Mouse (Mus musculus) MEL (cell line): Measurements from ENCODE around the gene Cyp17a1. TPM values are rescaled to one million over a fixed set of nuclear protein-coding genes. Genes with fewer than 3 reads are reported as not detected.

Experiments used
- DNase-seq: peaks from one replicate; pipeline ENCODE4 v3.0.0; 2011; ENCODE audit warnings: low read depth, low spot score
- H3K27ac ChIP-seq: 2 replicates; pipeline ENCODE4 v1.5.1; 2012; ENCODE audit warnings: low read depth, mild to moderate bottlenecking, control low read depth, low read length, moderate library complexity; ENCODE audit not compliant: control insufficient read depth
- H3K27me3 ChIP-seq, 2 experiments: fragments of 150-350 bp in 1 of 2; sonication (generic) in 1 of 2; 2 replicates each; pipeline ENCODE4 v1.6.1; 2012; ENCODE audit warnings: low read length in 2 of 2, mild to moderate bottlenecking in 2 of 2, improper control_type of control experiment in 1 of 2, moderate library complexity in 1 of 2; ENCODE audit not compliant: insufficient read depth in 2 of 2, control insufficient read depth in 1 of 2
- H3K36me3 ChIP-seq, 2 experiments: 2 replicates each; pipeline ENCODE4 v1.6.1; 2012 to 2014; ENCODE audit warnings: low read length in 2 of 2, improper control_type of control experiment in 1 of 2, inconsistent platforms in 1 of 2, mild to moderate bottlenecking in 1 of 2; ENCODE audit not compliant: insufficient read depth in 2 of 2, control insufficient read depth in 1 of 2
- H3K4me1 ChIP-seq, 2 experiments: fragments of 150-350 bp in 1 of 2; sonication (generic) in 1 of 2; 2 replicates each; pipeline ENCODE4 v1.6.1; 2012; ENCODE audit warnings: low read length in 2 of 2, improper control_type of control experiment in 1 of 2, mild to moderate bottlenecking in 1 of 2; ENCODE audit not compliant: insufficient read depth in 2 of 2, control insufficient read depth in 1 of 2
- H3K4me3 ChIP-seq, 2 experiments: fragments of 150-350 bp in 1 of 2; sonication (generic) in 1 of 2; 2 replicates each; pipeline ENCODE4 v1.5.1; 2012; ENCODE audit warnings: low read depth in 2 of 2, low read length in 2 of 2, mild to moderate bottlenecking in 2 of 2, moderate library complexity in 2 of 2, control low read depth in 1 of 2, improper control_type of control experiment in 1 of 2; ENCODE audit not compliant: control insufficient read depth in 1 of 2, insufficient read depth in 1 of 2
- H3K79me2 ChIP-seq: 2 replicates; pipeline ENCODE4 v1.6.1; 2012; ENCODE audit warnings: mild to moderate bottlenecking, low read length, moderate library complexity; ENCODE audit not compliant: control insufficient read depth, poor library complexity, insufficient read depth
- H3K9ac ChIP-seq: 2 replicates; pipeline ENCODE4 v1.6.1; 2012; ENCODE audit warnings: low read depth, mild to moderate bottlenecking, control low read depth, low read length, moderate library complexity; ENCODE audit not compliant: control insufficient read depth, poor library complexity, severe bottlenecking
- H3K9me3 ChIP-seq: fragments of 150-350 bp; sonication (generic); replicated peaks from 2 replicates; pipeline ENCODE4 v1.6.1; 2012; ENCODE audit warnings: mild to moderate bottlenecking, low read length, improper control_type of control experiment, moderate library complexity; ENCODE audit not compliant: insufficient read depth
- BHLHE40 ChIP-seq: IDR thresholded peaks from 2 replicates; pipeline ENCODE4 v1.6.1; 2012; ENCODE audit warnings: low read depth, mild to moderate bottlenecking, inconsistent platforms, low read length, improper control_type of control experiment, borderline replicate concordance
- CHD2 ChIP-seq: IDR thresholded peaks from 2 replicates; pipeline ENCODE4 v1.6.1; 2011; ENCODE audit warnings: low read length, improper control_type of control experiment
- EP300 ChIP-seq, 2 experiments: IDR thresholded peaks; 2 replicates each; pipeline ENCODE4 v1.6.1; 2011; ENCODE audit warnings: improper control_type of control experiment in 2 of 2, low read length in 2 of 2, low read depth in 1 of 2, mild to moderate bottlenecking in 1 of 2
- ETS1 ChIP-seq: IDR thresholded peaks from 2 replicates; pipeline ENCODE4 v1.6.1; 2012; ENCODE audit warnings: low read depth, mild to moderate bottlenecking, inconsistent platforms, low read length, improper control_type of control experiment, moderate library complexity
- GATA1 ChIP-seq: IDR thresholded peaks from 2 replicates; pipeline ENCODE4 v1.6.1; 2011; ENCODE audit warnings: low read depth, low read length, improper control_type of control experiment
- HCFC1 ChIP-seq: IDR thresholded peaks from 2 replicates; pipeline ENCODE4 v1.6.1; 2012; ENCODE audit warnings: low read depth, mild to moderate bottlenecking, inconsistent platforms, low read length, improper control_type of control experiment, moderate library complexity
- JUND ChIP-seq: IDR thresholded peaks from 2 replicates; pipeline ENCODE4 v1.6.1; 2011; ENCODE audit warnings: low read depth, mild to moderate bottlenecking, improper control_type of control experiment, low read length
- MAZ ChIP-seq: IDR thresholded peaks from 2 replicates; pipeline ENCODE4 v1.6.1; 2012; ENCODE audit warnings: low read depth, mild to moderate bottlenecking, inconsistent platforms, low read length, improper control_type of control experiment
- MXI1 ChIP-seq: IDR thresholded peaks from 2 replicates; pipeline ENCODE4 v1.6.1; 2011; ENCODE audit warnings: mild to moderate bottlenecking, low read depth, low read length, improper control_type of control experiment
- MYC ChIP-seq: IDR thresholded peaks from 2 replicates; pipeline ENCODE4 v1.6.1; 2011; ENCODE audit warnings: low read depth, mild to moderate bottlenecking, low read length, improper control_type of control experiment, moderate library complexity
- NELFE ChIP-seq: IDR thresholded peaks from 2 replicates; pipeline ENCODE4 v1.6.1; 2011; ENCODE audit warnings: low read depth, low read length, improper control_type of control experiment
- RCOR1 ChIP-seq: IDR thresholded peaks from 2 replicates; pipeline ENCODE4 v1.6.1; 2012; ENCODE audit warnings: low read depth, mild to moderate bottlenecking, inconsistent platforms, low read length, improper control_type of control experiment
- SIN3A ChIP-seq: IDR thresholded peaks from 2 replicates; pipeline ENCODE4 v1.6.1; 2012; ENCODE audit warnings: low read length, improper control_type of control experiment, inconsistent platforms
- SMC3 ChIP-seq: IDR thresholded peaks from 2 replicates; pipeline ENCODE4 v1.6.1; 2011; ENCODE audit warnings: low read depth, low read length, improper control_type of control experiment
- TAL1 ChIP-seq: IDR thresholded peaks from 2 replicates; pipeline ENCODE4 v1.6.1; 2012; ENCODE audit warnings: mild to moderate bottlenecking, inconsistent platforms, low read length, moderate library complexity, mixed read lengths
- TBP ChIP-seq: IDR thresholded peaks from 2 replicates; pipeline ENCODE4 v1.8.0; 2011; ENCODE audit warnings: low read depth, low read length, improper control_type of control experiment
- TCF12 ChIP-seq: IDR thresholded peaks from 2 replicates; pipeline ENCODE4 v1.6.1; 2014; ENCODE audit warnings: low read depth, mild to moderate bottlenecking, inconsistent platforms, low read length, improper control_type of control experiment, moderate library complexity
- ZC3H11A ChIP-seq: IDR thresholded peaks from 2 replicates; pipeline ENCODE4 v1.6.1; 2012; ENCODE audit warnings: low read depth, mild to moderate bottlenecking, inconsistent platforms, low read length, improper control_type of control experiment
- ZNF384 ChIP-seq: IDR thresholded peaks from 2 replicates; pipeline ENCODE4 v1.6.1; 2012; ENCODE audit warnings: low read depth, mild to moderate bottlenecking, inconsistent platforms, low read length, improper control_type of control experiment
- polyA plus RNA-seq, 2 experiments: library from polyadenylated mRNA; stranded (reverse) in 1 of 2; unstranded in 1 of 2; fragments of >175 nt in 1 of 2; fragments of >200 nt in 1 of 2; gene quantifications; 2 replicates each; pipeline versions ENCODE4 v1.2.1 to v1.2.4; 2012; ENCODE audit warnings: low replicate concordance in 2 of 2, low read depth in 1 of 2; ENCODE audit not compliant: insufficient read length in 2 of 2, insufficient read depth in 1 of 2, missing spikeins in 1 of 2
- total RNA-seq: library from RNA; depleted of rRNA; stranded (reverse); fragments of 300-350 nt; gene quantifications from 2 replicates; pipeline ENCODE4 v1.2.3, GENCODE M21; 2012; rRNA removed

The Cyp17a1 gene
- not detected in 2 replicates for total RNA-seq
- polyA plus RNA-seq, result not detected

DNA sequence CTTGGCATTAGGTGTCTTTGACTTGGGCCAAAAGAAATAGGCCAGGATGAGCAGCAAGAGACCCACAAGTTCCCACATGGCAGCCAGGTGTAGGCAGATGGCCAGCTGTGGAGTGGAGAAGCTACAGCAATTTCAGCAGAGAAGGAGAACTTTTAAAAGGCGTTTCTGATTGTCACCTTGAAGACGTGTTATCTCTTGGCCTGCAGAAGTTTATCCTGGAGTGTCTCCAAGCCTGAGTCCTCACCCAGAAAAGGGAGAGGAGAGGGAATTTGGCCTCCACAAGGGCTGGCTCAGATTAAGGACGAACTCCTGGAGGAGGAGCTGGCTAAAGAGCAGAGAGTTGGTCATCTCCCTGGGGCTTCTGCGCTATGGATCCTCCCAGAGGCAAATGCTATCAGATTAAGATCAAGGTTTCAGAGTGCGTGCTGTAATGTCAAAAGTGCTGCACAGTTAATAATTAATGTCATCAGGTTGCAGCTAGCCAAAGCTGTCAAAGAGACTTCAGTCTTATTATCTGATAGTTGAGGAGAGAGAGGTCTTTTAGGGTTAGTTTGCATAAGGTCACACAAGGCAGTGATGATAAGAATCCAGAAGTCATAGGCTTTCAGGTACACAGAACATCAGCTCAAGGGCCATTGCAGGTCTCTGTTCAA, at the start of gene Cyp17a1:
TSS of gene Cyp17a1 (minus strand) at position 407 of the 653 bp plus-strand sequence.
- no peaks in the 10 kb centered on the region for H3K9me3 ChIP-seq
- H3K27me3 ChIP-seq, result peaks cover 0 to 2% of the 10 kb centered on the region in 2 experiments; a peak in 1 of 4 replicates
- H3K4me1 ChIP-seq, result peaks cover 6 to 27% of the 10 kb centered on the region in 2 experiments
- H3K79me2 ChIP-seq, result no peaks in the 10 kb centered on the region
- no peak within 1 kb of the TSS for H3K4me3 ChIP-seq
- TF ChIP-seq TBP, result peak; percentile 52; the same call in 1 of the 2 replicates
- no peak for TF ChIP-seq ZC3H11A
- peak; percentile 95 for TF ChIP-seq GATA1
- no peak for TF ChIP-seq ZNF384
- peak; percentile 39 for TF ChIP-seq SMC3
- peak; percentile 90 for TF ChIP-seq ETS1
- peak; percentile 94 for TF ChIP-seq TAL1
- TF ChIP-seq HCFC1, result no peak
- TF ChIP-seq MAZ, result no peak
- peak; percentile 89 to 93 for TF ChIP-seq EP300 (IDR thresholded peaks at IDR 0.05; ENCODE audit: low read depth in 1 of 2, low read length in 2 of 2)
- peak; percentile 75 for TF ChIP-seq MYC
- peak; percentile 62; the same call in 1 of the 2 replicates for TF ChIP-seq SIN3A
- TF ChIP-seq RCOR1, result peak; percentile 85; the same call in 1 of the 2 replicates
- no peak for TF ChIP-seq NELFE
- peak; percentile 78 for TF ChIP-seq MXI1
- no peak for TF ChIP-seq BHLHE40
- TF ChIP-seq TCF12, result peak; percentile 97
- peak; percentile 87 for DNase-seq
- H3K9ac ChIP-seq, result no peak within 1 kb of the TSS
- H3K27ac ChIP-seq, result no peak within 1 kb of the TSS
- H3K36me3 ChIP-seq, result peaks cover 0 to 18% of the 10 kb centered on the region in 2 experiments; a peak in 2 of 4 replicates

DNA sequence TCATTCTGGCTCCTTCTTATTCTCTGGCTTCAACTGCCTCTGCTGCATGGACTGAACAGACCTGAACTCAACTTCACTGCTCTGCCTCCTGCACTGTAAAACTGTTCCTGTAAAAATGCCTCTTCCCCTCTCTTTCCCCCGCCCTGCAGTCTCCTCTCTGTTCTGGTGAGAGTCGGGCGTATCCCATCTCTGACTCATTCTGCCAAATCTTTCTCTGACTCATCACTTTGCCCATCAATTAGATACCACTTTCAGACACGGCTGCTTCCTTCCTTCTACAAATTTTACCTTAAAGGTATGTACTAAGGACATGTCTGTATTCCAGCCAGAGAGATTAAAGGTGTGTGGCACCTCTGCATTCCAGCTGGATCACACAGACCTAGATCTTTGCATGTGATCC, 45.2 kb upstream of the Cyp17a1 start:
- Histone ChIP-seq H3K27ac (no peak overlapping the region), H3K27me3 (no peaks in the 10 kb centered on the region), H3K36me3 (peaks cover 0 to 4% of the 10 kb centered on the region in 2 experiments; a peak in 2 of 4 replicates), H3K79me2 (no peaks in the 10 kb centered on the region), H3K4me3 (no peak overlapping the region), H3K9me3 (no peaks in the 10 kb centered on the region), H3K4me1 (peaks cover 0 to 6% of the 10 kb centered on the region in 2 experiments; a peak in 2 of 4 replicates), H3K9ac (no peak overlapping the region)
- DNase-seq, result peak; percentile 65
- TF ChIP-seq EP300 (IDR thresholded peaks at IDR 0.05; ENCODE audit: low read depth in 1 of 2, low read length in 2 of 2), result peak in 1 of 2 experiments; percentile 66; a peak in 2 of 4 replicates
- TF ChIP-seq ETS1, result peak; percentile 18; the same call in 1 of the 2 replicates
- no peak for TF ChIP-seq CHD2
- TF ChIP-seq JUND, result peak; percentile 57; the same call in 1 of the 2 replicates
